Mouse (Mus musculus) kidney, adult 2 months (tissue): ENCODE results near the gene Ggact.

Source experiments
- CTCF ChIP-seq: fragments of 200-500 bp; conservative IDR thresholded peaks from 2 replicates; pipeline ENCODE4 v1.5.1; 2011; ENCODE audit warnings: low read depth, mild to moderate bottlenecking, control low read depth, low read length, moderate library complexity, mixed read lengths; ENCODE audit not compliant: insufficient read depth, insufficient read length
- POLR2A ChIP-seq: fragments of 200-500 bp; IDR thresholded peaks from one replicate; pipeline ENCODE4 v1.6.1; 2011; ENCODE audit warnings: low read depth, low read length, control low read depth

DNA sequence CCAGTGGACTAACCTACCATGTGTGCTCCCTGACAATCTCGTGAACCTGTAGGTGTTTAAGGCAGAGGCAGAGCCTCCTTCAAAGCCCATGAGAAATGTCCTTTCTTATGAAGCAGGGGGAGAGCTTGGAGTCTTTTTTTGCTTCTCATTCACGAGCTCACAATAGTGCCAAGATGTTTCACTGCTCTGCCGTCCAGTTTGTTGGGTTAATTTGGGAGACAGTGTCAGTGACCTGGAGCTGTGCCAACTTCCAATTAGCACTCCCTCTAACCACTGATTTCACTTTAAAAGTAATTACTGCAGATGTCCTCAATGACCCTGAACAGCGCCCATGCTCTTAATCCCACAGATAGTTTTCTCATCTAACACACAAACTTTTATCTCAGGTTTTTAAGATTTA lies 50.9 kb downstream of the Ggact start:
- no peak for TF ChIP-seq CTCF
- no peak for TF ChIP-seq POLR2A
